Mouse (Mus musculus) limb, embryonic 11.5 days (tissue): Measurements from ENCODE around the gene Lamb3. TPM values are rescaled to one million over a fixed set of nuclear protein-coding genes. Genes with fewer than 3 reads are reported as not detected.
A peak's percentile ranks its signal among the peaks of the same experiment; 100 is the strongest.

Source experiments
- ATAC-seq: fragments of 200-750 bp; cut with Nextera tagmentation; 2 replicates; pipeline ENCODE4 v1.8.0; 2017; ENCODE audit warnings: low read depth; ENCODE audit not compliant: insufficient number of reproducible peaks, low FRiP score, low TSS enrichment
- DNase-seq: peaks from one replicate; pipeline ENCODE4 v3.0.0-alpha.2; 2015; ENCODE audit warnings: low spot score
- H3K27ac ChIP-seq: fragments of 300-500 bp; sonication (generic); replicated peaks from 2 replicates; pipeline ENCODE4 v1.5.1; 2014; ENCODE audit warnings: low read depth, mild to moderate bottlenecking, low read length
- H3K27me3 ChIP-seq: fragments of 300-500 bp; sonication (generic); 2 replicates; pipeline ENCODE4 v1.6.1; 2014; ENCODE audit warnings: mild to moderate bottlenecking, low read length, mixed read lengths; ENCODE audit not compliant: control insufficient read depth, insufficient read depth
- H3K36me3 ChIP-seq: fragments of 300-500 bp; sonication (generic); 2 replicates; pipeline ENCODE4 v1.6.1; 2014; ENCODE audit warnings: mild to moderate bottlenecking, low read length, moderate library complexity, mixed read lengths; ENCODE audit not compliant: control insufficient read depth, insufficient read depth
- H3K4me1 ChIP-seq: fragments of 300-500 bp; sonication (generic); 2 replicates; pipeline ENCODE4 v1.6.1; 2014; ENCODE audit warnings: low read length, mixed read lengths; ENCODE audit not compliant: control insufficient read depth, insufficient read depth
- H3K4me2 ChIP-seq: fragments of 300-500 bp; sonication (generic); 2 replicates; pipeline ENCODE4 v1.6.1; 2014; ENCODE audit warnings: low read depth, mild to moderate bottlenecking, moderate library complexity; ENCODE audit not compliant: severe bottlenecking
- H3K4me3 ChIP-seq: fragments of 300-500 bp; sonication (generic); 2 replicates; pipeline ENCODE4 v1.5.1; 2014; ENCODE audit warnings: low read depth, low read length
- H3K9ac ChIP-seq: fragments of 300-500 bp; sonication (generic); 2 replicates; pipeline ENCODE4 v1.6.1; 2014; ENCODE audit warnings: mild to moderate bottlenecking, low read length
- H3K9me3 ChIP-seq: fragments of 300-500 bp; sonication (generic); 2 replicates; pipeline ENCODE4 v1.6.1; 2016; ENCODE audit warnings: low read length; ENCODE audit not compliant: control insufficient read depth
- WGBS: fragments of 180-500 bp; shearing (Covaris S2); extraction: QIAGEN DNeasy Blood & Tissue Kit; methylation state at CpG from one replicate; pipeline ENCODE4 v1.1.7; 2014; 5-methylcytosine and 5-hydroxymethylcytosine counted together
- polyA plus RNA-seq: library from polyadenylated mRNA; unstranded; fragments of >200 nt; fragmentation: Nextera tagmentation; extraction: Ambion mirVana; gene quantifications from 2 replicates; pipeline ENCODE4 v1.2.1, GENCODE M21; 2014

Gene Lamb3
- polyA plus RNA-seq, 1 experiment from 2014 or later = 0.79 TPM

DNA sequence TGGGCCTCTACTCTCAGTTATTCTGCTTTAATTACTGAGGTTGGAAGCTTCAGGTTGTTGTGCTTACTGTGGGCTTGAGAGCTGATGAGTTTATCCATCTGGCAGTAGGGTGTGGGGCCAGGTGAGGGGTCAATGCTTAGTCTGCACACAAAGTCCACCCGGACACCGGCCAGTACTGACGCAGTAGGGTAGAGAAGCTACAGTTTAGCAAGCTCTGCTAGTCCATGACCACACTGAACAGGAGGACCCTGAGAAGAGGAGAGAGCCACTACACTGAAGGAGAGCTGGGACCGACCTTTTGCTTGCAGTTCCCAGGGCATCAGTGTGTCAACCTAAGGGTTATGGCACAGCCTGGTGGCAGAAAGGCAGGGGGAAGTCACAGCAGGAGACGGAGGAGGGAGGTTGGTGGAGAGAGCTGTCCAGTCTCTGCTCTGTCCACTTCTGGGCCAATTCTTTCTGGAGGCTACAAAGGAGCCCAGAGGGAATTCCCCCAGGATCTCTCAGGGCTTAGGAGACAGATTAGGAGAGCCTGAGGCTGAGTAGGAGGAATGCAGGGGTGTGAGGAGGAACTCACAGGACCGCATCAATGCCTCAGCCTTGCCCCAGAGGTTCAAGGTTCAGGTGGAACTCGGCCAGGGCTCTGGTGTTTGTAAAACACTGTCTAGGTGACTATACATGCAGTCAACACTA, 119.1 kb downstream of the Lamb3 start:
- H3K4me1 ChIP-seq = no peaks in the 10 kb centered on the region
- WGBS = 75% methylated on average over 7 of the region's 7 CpGs
- no peak overlapping the region for H3K27ac ChIP-seq
- H3K4me2 ChIP-seq = no peak overlapping the region
- H3K4me3 ChIP-seq = no peak overlapping the region
- H3K36me3 ChIP-seq = no peaks in the 10 kb centered on the region
- H3K9me3 ChIP-seq = no peaks in the 10 kb centered on the region
- ATAC-seq (no peak), DNase-seq (no peak)
- no peak overlapping the region for H3K9ac ChIP-seq
- no peaks in the 10 kb centered on the region for H3K27me3 ChIP-seq

- Histone ChIP-seq H3K4me3 (no peak overlapping the region), H3K4me2 (no peak overlapping the region), H3K36me3 (no peaks in the 10 kb centered on the region), H3K27me3 (no peaks in the 10 kb centered on the region), H3K4me1 (no peaks in the 10 kb centered on the region), H3K9ac (no peak overlapping the region), H3K9me3 (no peaks in the 10 kb centered on the region), H3K27ac (no peak overlapping the region)
- no peak for ATAC-seq
- DNase-seq = no peak
- 84% methylated on average over 1 of the region's 1 CpGs for WGBS
Measured at GRCm38 (mm10) chr1:193327216-193327615, 119.7 kb downstream of the Lamb3 start.

GRCm38 (mm10) chr1:193327686-193328085, 120.2 kb downstream of the Lamb3 start:
- Histone ChIP-seq H3K27ac (no peak overlapping the region), H3K27me3 (no peaks in the 10 kb centered on the region), H3K4me2 (no peak overlapping the region), H3K9me3 (no peaks in the 10 kb centered on the region), H3K9ac (no peak overlapping the region), H3K4me1 (no peaks in the 10 kb centered on the region), H3K4me3 (no peak overlapping the region), H3K36me3 (no peaks in the 10 kb centered on the region)
- no peak for DNase-seq
- 75% methylated on average over 5 of the region's 5 CpGs for WGBS
- no peak for ATAC-seq

GRCm38 (mm10) chr1:193329557-193329956, 122.1 kb downstream of the Lamb3 start:
- Histone ChIP-seq H3K36me3 (no peaks in the 10 kb centered on the region), H3K9me3 (no peaks in the 10 kb centered on the region), H3K27me3 (no peaks in the 10 kb centered on the region), H3K27ac (no peak overlapping the region), H3K4me1 (no peaks in the 10 kb centered on the region), H3K9ac (no peak overlapping the region), H3K4me2 (no peak overlapping the region), H3K4me3 (no peak overlapping the region)
- WGBS = 87% methylated on average over 9 of the region's 9 CpGs
- ATAC-seq = no peak
- no peak for DNase-seq

DNA sequence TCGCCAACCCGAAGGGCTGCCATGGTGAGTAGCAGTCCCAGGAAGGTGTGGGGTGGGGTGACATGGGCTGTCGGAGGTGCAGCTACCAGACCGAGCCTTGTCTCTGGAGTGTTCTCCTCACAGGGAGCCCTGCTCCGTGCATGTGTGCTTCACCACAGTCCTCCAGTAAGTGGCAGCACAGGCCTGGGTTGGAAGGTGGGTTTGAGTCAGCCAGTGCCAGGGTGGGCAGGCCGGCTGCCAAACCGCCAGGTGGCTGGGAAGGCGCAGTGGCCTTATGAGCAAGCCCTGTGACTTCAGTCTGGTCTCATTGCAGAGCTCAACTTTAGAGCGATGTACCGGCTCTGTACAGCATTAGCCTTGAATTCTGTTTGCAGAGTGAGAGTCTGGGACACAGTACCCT, 122.7 kb downstream of the Lamb3 start:
- 41% methylated on average over 10 of the region's 10 CpGs for WGBS
- Histone ChIP-seq H3K27me3 (no peaks in the 10 kb centered on the region), H3K27ac (no peak overlapping the region), H3K4me1 (no peaks in the 10 kb centered on the region), H3K9ac (no peak overlapping the region), H3K9me3 (no peaks in the 10 kb centered on the region), H3K36me3 (no peaks in the 10 kb centered on the region), H3K4me2 (no peak overlapping the region), H3K4me3 (no peak overlapping the region)
- DNase-seq (peak; percentile 63), ATAC-seq (peak; percentile 71)

DNA sequence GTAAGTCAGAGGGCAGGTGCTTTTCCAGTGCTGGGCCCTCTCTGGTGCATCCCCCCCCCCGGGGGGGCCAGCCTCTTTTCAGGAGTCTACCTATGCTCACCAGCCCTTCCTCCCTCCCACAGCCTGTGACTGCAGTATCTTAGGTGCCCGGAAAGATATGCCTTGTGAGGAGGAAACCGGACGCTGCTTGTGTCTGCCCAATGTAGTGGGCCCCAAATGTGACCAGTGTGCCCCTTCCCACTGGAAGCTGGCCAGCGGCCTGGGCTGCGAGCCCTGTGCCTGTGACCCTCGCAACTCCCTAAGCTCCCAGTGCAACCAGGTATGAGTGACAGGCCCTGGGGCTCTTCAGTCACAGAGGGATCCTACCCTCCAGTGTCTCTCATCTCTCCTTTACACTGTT, 123.1 kb downstream of the Lamb3 start:
- Histone ChIP-seq H3K9ac (no peak overlapping the region), H3K9me3 (no peaks in the 10 kb centered on the region), H3K27me3 (no peaks in the 10 kb centered on the region), H3K27ac (no peak overlapping the region), H3K4me3 (no peak overlapping the region), H3K4me2 (no peak overlapping the region), H3K36me3 (no peaks in the 10 kb centered on the region), H3K4me1 (no peaks in the 10 kb centered on the region)
- 88% methylated on average over 7 of the region's 7 CpGs for WGBS
- DNase-seq (no peak), ATAC-seq (no peak)

DNA sequence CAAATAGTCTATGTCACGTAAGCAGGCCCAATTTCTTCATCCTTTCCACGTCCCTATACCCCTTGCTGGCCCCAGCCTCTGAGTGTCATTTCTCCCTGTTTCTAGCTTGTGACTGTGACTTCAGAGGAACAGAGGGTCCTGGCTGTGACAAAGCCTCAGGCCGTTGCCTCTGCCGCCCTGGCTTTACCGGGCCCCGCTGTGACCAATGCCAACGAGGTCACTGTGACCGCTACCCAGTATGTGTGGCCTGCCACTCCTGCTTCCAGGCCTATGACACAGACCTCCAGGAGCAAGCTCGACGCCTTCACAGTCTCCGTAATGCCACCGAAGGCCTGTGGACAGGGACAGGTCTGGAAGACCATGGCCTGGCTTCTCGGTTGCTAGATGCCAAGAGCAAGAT, 124.5 kb downstream of the Lamb3 start:
- H3K36me3 ChIP-seq = no peaks in the 10 kb centered on the region
- H3K27me3 ChIP-seq = no peaks in the 10 kb centered on the region
- H3K4me3 ChIP-seq = no peak overlapping the region
- no peaks in the 10 kb centered on the region for H3K4me1 ChIP-seq
- ATAC-seq = no peak
- no peak overlapping the region for H3K4me2 ChIP-seq
- no peaks in the 10 kb centered on the region for H3K9me3 ChIP-seq
- H3K27ac ChIP-seq = no peak overlapping the region
- 85% methylated on average over 13 of the region's 13 CpGs for WGBS
- DNase-seq = no peak
- no peak overlapping the region for H3K9ac ChIP-seq

DNA sequence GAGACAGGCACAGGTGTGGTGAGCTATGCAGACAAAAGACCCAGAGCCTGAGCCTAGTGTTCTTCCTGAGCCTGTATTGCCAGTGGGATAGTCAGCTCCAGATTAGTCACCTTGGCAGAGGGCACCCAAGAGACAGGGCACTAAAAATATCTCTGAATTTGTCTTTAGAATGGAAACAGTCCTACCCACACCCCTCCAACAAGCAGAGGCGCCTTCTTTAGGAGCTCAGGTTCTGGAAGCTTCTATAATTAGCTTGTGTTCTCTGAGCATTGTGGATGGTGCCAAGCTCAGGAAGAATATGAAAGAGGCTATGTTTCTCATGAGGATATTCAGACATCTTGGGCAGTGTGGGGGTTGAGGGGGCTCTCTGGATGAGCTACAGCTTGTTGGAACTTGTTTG, 125.2 kb downstream of the Lamb3 start:
- H3K27ac ChIP-seq = no peak overlapping the region
- no peak overlapping the region for H3K4me2 ChIP-seq
- no peaks in the 10 kb centered on the region for H3K4me1 ChIP-seq
- WGBS = 86% methylated on average over 1 of the region's 1 CpGs
- H3K36me3 ChIP-seq = no peaks in the 10 kb centered on the region
- ATAC-seq = no peak
- DNase-seq = no peak
- no peak overlapping the region for H3K4me3 ChIP-seq
- H3K27me3 ChIP-seq = no peaks in the 10 kb centered on the region
- no peaks in the 10 kb centered on the region for H3K9me3 ChIP-seq
- H3K9ac ChIP-seq = no peak overlapping the region

DNA sequence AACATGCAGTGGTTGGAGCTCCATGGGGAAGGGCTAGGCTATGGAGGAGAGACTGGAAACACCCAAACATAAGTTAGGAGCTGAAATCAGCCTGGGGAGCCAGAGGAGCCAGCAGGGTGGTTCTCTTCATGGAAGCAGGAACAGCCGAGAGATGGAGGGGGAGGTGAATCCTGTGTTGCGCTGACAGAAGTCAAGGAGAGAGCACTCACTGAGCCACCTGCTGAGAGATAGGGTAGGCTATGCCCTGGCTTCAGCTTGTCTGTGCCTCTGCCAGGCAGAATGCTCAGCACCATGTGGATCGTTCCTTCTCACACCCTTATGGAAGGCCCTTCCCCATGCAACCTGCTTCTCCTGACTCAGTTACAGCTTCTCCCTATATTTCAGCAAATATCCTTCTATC, 126.3 kb downstream of the Lamb3 start:
- Histone ChIP-seq H3K9ac (no peak overlapping the region), H3K4me2 (no peak overlapping the region), H3K36me3 (no peaks in the 10 kb centered on the region), H3K4me3 (no peak overlapping the region), H3K27ac (no peak overlapping the region), H3K9me3 (no peaks in the 10 kb centered on the region), H3K27me3 (no peaks in the 10 kb centered on the region), H3K4me1 (no peaks in the 10 kb centered on the region)
- ATAC-seq (no peak), DNase-seq (no peak)
- WGBS = 83% methylated on average over 3 of the region's 3 CpGs
